Comparison of ENCODE assay signal across 12 mouse cellular contexts in genomic region chr2:38535051-38535450, GRCm38 (mm10). TPM values are rescaled to one million over a fixed set of nuclear protein-coding genes. Genes with fewer than 3 reads are reported as not detected.
DNase-seq lines count a peak whose midpoint lies in the region; ATAC-seq lines count a peak whose summit lies in the region.
"Had no signal": no experiment of that assay in that cellular context is flagged by ENCODE, and none has a peak within 500 bp of the region (broad histone marks: within the 10 kb centered on the region; RNA-seq: fewer than 3 reads in every experiment).

No protein-coding gene starts in this region.

- H3K27me3 ChIP-seq in limb, embryonic 12.5 days = no peaks in the 10 kb centered on the region
- H3K27me3 ChIP-seq in limb, embryonic 10.5 days (ENCODE audit: low read depth, poor library complexity, severe bottlenecking) = no peaks in the 10 kb centered on the region
- no peaks in the 10 kb centered on the region for H3K27me3 ChIP-seq in embryonic facial prominence, embryonic 10.5 days (replicated peaks; ENCODE audit: low read depth, poor library complexity, severe bottlenecking)
- H3K27me3 ChIP-seq in liver, embryonic 16.5 days (ENCODE audit: control insufficient read depth, insufficient read depth, low read depth, low read length) = no peaks in the 10 kb centered on the region

- no peaks in the 10 kb centered on the region for H3K9me3 ChIP-seq in limb, embryonic 12.5 days
- no peaks in the 10 kb centered on the region for H3K9me3 ChIP-seq in limb, embryonic 10.5 days (replicated peaks)
- H3K9me3 ChIP-seq in embryonic facial prominence, embryonic 10.5 days = no peaks in the 10 kb centered on the region
- H3K9me3 ChIP-seq in liver, embryonic 16.5 days (replicated peaks; ENCODE audit: control insufficient read depth, low read length) = no peaks in the 10 kb centered on the region

- H3K4me1 ChIP-seq in limb, embryonic 12.5 days (replicated peaks) = peaks cover 73% of the 10 kb centered on the region
- peaks cover 64% of the 10 kb centered on the region for H3K4me1 ChIP-seq in limb, embryonic 10.5 days
- H3K4me1 ChIP-seq in embryonic facial prominence, embryonic 10.5 days = peaks cover 75% of the 10 kb centered on the region
- H3K4me1 ChIP-seq in liver, embryonic 16.5 days (ENCODE audit: control insufficient read depth, low read depth, low read length) = peaks cover 77% of the 10 kb centered on the region

- intact Hi-C loops in heart, postnatal 25 days (cut with DNase I) = no loop called here

- ATAC-seq in limb, embryonic 12.5 days (ENCODE audit: insufficient number of reproducible peaks, insufficient read depth, low FRiP score, low TSS enrichment, low read depth) = no peak
- no peak for ATAC-seq in liver, embryonic 16.5 days (ENCODE audit: low read depth)
- no peak for ATAC-seq in activated CD4-positive, CD25-positive, alpha-beta regulatory T cell, adult 4 months

- H3K4me3 ChIP-seq in limb, embryonic 12.5 days (replicated peaks) = no peak overlapping the region
- no peak overlapping the region for H3K4me3 ChIP-seq in limb, embryonic 10.5 days
- no peak overlapping the region for H3K4me3 ChIP-seq in embryonic facial prominence, embryonic 10.5 days
- no peak overlapping the region for H3K4me3 ChIP-seq in liver, embryonic 16.5 days (ENCODE audit: low read depth, low read length)

- WGBS in limb, embryonic 12.5 days = 85% methylated on average over 8 of the region's 8 CpGs
- WGBS in limb, embryonic 10.5 days = 90% methylated on average over 8 of the region's 8 CpGs
- 75% methylated on average over 8 of the region's 8 CpGs for WGBS in embryonic facial prominence, embryonic 10.5 days
- WGBS in liver, embryonic 16.5 days (ENCODE audit: insufficient replicate concordance) = 78% methylated on average over 8 of the region's 8 CpGs

- H3K36me3 ChIP-seq in limb, embryonic 12.5 days = no peaks in the 10 kb centered on the region; the same call in 1 of the 2 replicates
- H3K36me3 ChIP-seq in limb, embryonic 10.5 days = no peaks in the 10 kb centered on the region
- no peaks in the 10 kb centered on the region for H3K36me3 ChIP-seq in embryonic facial prominence, embryonic 10.5 days (replicated peaks)
- H3K36me3 ChIP-seq in liver, embryonic 16.5 days (ENCODE audit: control insufficient read depth, insufficient read depth) = no peaks in the 10 kb centered on the region

- 0 out of 2 replicates have a peak overlapping the region, but pooled peaks have one; percentile 41 for H3K27ac ChIP-seq in limb, embryonic 12.5 days
- H3K27ac ChIP-seq in limb, embryonic 10.5 days = no peak overlapping the region
- 0 out of 2 replicates have a peak overlapping the region, but pooled peaks have one; percentile 11 for H3K27ac ChIP-seq in embryonic facial prominence, embryonic 10.5 days (replicated peaks)
- H3K27ac ChIP-seq in liver, embryonic 16.5 days (ENCODE audit: low read length) = peak overlapping the region; percentile 90

- peak; percentile 94 for DNase-seq in heart, adult 11 months
- no peak for DNase-seq in heart, postnatal 25 days (ENCODE audit: low spot score)
- DNase-seq in limb, embryonic 10.5 days (ENCODE audit: low spot score) = no peak
- DNase-seq in embryonic facial prominence, embryonic 10.5 days (ENCODE audit: low spot score) = no peak
- DNase-seq in thymus, postnatal 36 days = no peak
- DNase-seq: cerebellum, postnatal 25 days; lung, postnatal 10 days; right cerebral cortex, adult 18-20 months; thymus, postnatal 25 days had no signal

- H3K4me2 ChIP-seq in limb, embryonic 12.5 days = no peak overlapping the region
- H3K4me2 ChIP-seq in liver, embryonic 16.5 days (ENCODE audit: low read depth, low read length) = peak overlapping the region; percentile 53; the same call in 1 of the 2 replicates

- H3K9ac ChIP-seq in limb, embryonic 12.5 days (replicated peaks) = no peak overlapping the region
- peak overlapping the region; percentile 62; the same call in 1 of the 2 replicates for H3K9ac ChIP-seq in liver, embryonic 16.5 days (ENCODE audit: low read depth, low read length)

RNA-seq across cellular contexts. Expression of gene Nek6, which starts 23.6 kb away (rescaled TPM):
- 1 to 10 TPM; 3.4 to 4.3 TPM for total RNA-seq in heart, postnatal 25 days (2021)
- 140 and 159 TPM in 2 replicates for polyA plus RNA-seq in limb, embryonic 12.5 days (2016; fragmentation: Nextera tagmentation; extraction: Ambion mirVana)
- 67.5 and 83.4 TPM in 2 replicates for polyA plus RNA-seq in limb, embryonic 10.5 days (2016; fragmentation: Nextera tagmentation; extraction: Ambion mirVana)
- 85.4 and 85.8 TPM in 2 replicates for polyA plus RNA-seq in embryonic facial prominence, embryonic 10.5 days (2016; fragmentation: Nextera tagmentation; extraction: Ambion mirVana)
- 43.5 and 47.6 TPM in 2 replicates for polyA plus RNA-seq in liver, embryonic 16.5 days (2015; fragmentation: Nextera tagmentation; extraction: Ambion mirVana)
- polyA plus RNA-seq in activated CD4-positive, CD25-positive, alpha-beta regulatory T cell, adult 4 months (2017; shearing (Covaris generic)) = 1 to 10 TPM; 3.0 to 3.5 TPM
